Mouse (Mus musculus): ENCODE data around the gene Milr1. TPM values are rescaled to one million over a fixed set of nuclear protein-coding genes. Genes with fewer than 3 reads are reported as not detected.

Milr1 gene
- total and polyA plus RNA-seq, 2 experiments from 2014 or later, result 0.56 TPM; not detected in 1

DNA sequence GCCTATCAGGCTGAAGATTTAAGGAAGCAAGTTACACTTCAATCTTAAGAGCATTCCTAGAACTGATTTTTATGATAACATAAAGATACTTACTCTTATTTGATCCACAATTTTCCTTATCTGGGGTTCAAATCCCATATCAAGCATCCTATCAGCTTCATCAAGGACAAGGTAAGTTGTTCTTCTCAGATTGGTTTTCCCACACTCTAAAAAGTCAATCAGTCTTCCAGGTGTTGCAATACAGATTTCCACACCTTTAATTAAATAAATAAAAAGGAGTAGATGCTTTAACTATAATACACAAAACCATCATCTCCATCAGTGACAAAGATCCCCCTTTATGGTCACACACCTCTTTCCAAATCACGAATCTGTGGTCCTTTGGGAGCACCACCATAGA lies 34.0 kb downstream of the Milr1 start:
- peaks cover 34% of the 10 kb centered on the region for H3K36me3 ChIP-seq (ENCODE audit: insufficient read depth, low read length)
- no peak for DNase-seq (ENCODE audit: low spot score)

GRCm38 (mm10) chr11:106787131-106788025 lies 36.4 kb downstream of the Milr1 start:
- Histone ChIP-seq H3K4me2 (ENCODE audit: low read depth, low read length) (peak overlapping the region; percentile 71), H3K27ac (peak overlapping the region; percentile 99), H3K9ac (replicated peaks; ENCODE audit: low read length) (peak overlapping the region; percentile 98), H3K9me3 (ENCODE audit: low read length) (no peaks in the 10 kb centered on the region), H3K27me3 (ENCODE audit: insufficient read depth, low read length) (no peaks in the 10 kb centered on the region), H3K4me3 (ENCODE audit: low read length) (peak overlapping the region; percentile 95), H3K4me1 (ENCODE audit: insufficient read depth, low read length) (peaks cover 10% of the 10 kb centered on the region; the same call in 1 of the 2 replicates), H3K36me3 (ENCODE audit: insufficient read depth, low read length) (peaks cover 28% of the 10 kb centered on the region)
- DNase-seq (ENCODE audit: low spot score), result peak; percentile 94
- TF ChIP-seq CTCF (IDR thresholded peaks at IDR 0.05; ENCODE audit: low read depth), result no peak; the same call in 1 of the 2 replicates
- ATAC-seq, result peak; percentile 21; the same call in 1 of the 2 replicates
- WGBS, result under 1% methylated on average over 62 of the region's 65 CpGs

More for the DNA sequence above, 34.0 kb downstream of the Milr1 start:
- H3K27ac ChIP-seq, result no peak overlapping the region
- H3K4me1 ChIP-seq (ENCODE audit: insufficient read depth, low read length), result 0 out of 2 replicates have a peak, but pooled peaks cover 8% of the 10 kb centered on the region
- H3K9me3 ChIP-seq (ENCODE audit: low read length), result no peaks in the 10 kb centered on the region
- H3K4me3 ChIP-seq (ENCODE audit: low read length), result no peak overlapping the region
- H3K27me3 ChIP-seq (ENCODE audit: insufficient read depth, low read length), result no peaks in the 10 kb centered on the region
- no peak for TF ChIP-seq CTCF (IDR thresholded peaks at IDR 0.05; ENCODE audit: low read depth)
- ATAC-seq, result no peak
- H3K4me2 ChIP-seq (ENCODE audit: low read depth, low read length), result peak overlapping the region; percentile 71; the same call in 1 of the 2 replicates
- 60% methylated on average over 1 of the region's 1 CpGs for WGBS
- H3K9ac ChIP-seq (replicated peaks; ENCODE audit: low read length), result no peak overlapping the region

DNA sequence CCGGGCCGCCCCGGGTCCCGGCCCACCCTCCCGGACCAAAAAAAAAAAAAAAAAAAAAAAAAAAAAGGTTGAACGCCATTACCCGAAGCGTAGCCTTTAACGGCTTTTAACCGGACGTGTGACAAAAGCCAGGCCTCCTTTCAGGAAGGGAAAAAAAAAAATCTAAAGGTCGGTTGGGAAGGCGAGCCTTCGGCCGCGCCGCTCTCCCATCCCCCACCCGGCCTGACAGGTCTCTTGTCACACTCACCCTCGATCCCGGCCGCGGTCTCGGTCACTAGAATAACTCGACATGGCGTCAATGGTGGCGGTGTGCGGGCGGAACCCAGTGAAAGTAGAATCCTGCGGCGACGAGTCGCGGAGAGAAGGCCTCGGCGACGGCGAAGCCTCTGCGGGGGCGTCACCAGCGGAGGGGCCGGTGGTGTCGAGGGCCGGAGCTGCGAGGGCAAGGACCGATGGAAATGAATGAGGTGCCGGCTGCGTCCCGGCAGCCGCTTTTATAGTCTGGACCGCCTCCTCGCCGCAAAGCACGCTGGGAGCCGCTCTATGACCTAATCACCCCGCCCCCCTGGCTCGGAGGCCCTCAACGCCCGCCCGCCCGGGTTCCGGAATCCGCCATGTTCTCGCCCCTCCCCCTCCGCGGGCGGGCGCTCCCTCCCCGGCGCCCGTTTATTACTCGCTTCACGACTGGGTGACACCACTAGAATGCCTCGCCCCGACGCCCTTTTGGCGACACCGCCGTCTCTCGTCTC lies 37.2 kb downstream of the Milr1 start:
- no peak for TF ChIP-seq CTCF (IDR thresholded peaks at IDR 0.05; ENCODE audit: low read depth)
- H3K4me1 ChIP-seq (ENCODE audit: insufficient read depth, low read length), result peaks cover 10% of the 10 kb centered on the region; the same call in 1 of the 2 replicates
- ATAC-seq (peak; percentile 87), DNase-seq (ENCODE audit: low spot score) (peak; percentile 99)
- peak overlapping the region; percentile 71 for H3K4me2 ChIP-seq (ENCODE audit: low read depth, low read length)
- H3K27me3 ChIP-seq (ENCODE audit: insufficient read depth, low read length), result no peaks in the 10 kb centered on the region
- under 1% methylated on average over 72 of the region's 79 CpGs for WGBS
- peaks cover 20% of the 10 kb centered on the region for H3K36me3 ChIP-seq (ENCODE audit: insufficient read depth, low read length)
- H3K9me3 ChIP-seq (ENCODE audit: low read length), result no peaks in the 10 kb centered on the region
- H3K27ac ChIP-seq, result peak overlapping the region; percentile 99
- peak overlapping the region; percentile 98 for H3K9ac ChIP-seq (replicated peaks; ENCODE audit: low read length)
- H3K4me3 ChIP-seq (ENCODE audit: low read length), result peak overlapping the region; percentile 95

DNA sequence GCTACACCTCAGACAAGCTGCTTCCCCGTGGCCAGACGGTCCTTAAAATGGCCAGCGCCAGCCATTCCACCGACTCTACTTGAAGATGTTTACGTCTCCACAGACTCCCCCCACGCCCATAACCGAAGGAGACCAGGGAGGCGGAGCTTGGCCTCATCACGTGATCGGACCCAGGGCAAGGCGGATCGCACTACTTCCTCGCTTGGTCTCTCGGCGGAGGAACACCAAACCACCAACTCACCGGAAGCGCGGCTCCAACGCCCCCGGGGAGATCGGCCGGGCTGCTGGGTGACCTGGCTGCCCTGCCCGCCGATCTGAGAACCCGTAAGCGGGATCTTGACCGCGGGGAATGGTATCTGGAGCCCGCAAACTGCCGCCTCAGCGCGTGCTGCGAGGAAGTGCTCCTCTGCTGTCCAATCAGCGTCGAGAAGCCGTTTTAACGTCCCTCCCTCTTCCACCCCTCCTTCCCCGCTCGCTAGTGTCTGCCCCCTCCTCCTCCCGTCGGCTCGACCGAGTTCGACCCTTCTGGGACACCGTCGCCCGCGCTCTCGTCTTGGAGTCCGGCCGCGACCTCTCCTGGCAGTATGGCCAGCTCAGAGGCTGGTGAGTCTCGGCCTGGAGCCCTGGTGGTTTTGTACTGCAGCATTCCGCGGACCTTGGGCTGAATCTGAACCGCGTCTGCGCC lies 37.9 kb downstream of the Milr1 start, which contains the start of the genes Ddx5 and Cep95:
TSS of gene Ddx5 (minus strand) at position 411 of the 685 bp plus-strand sequence.
TSS of gene Cep95 (plus strand) at position 478 of the 685 bp plus-strand sequence.
- peak; percentile 93 for ATAC-seq
- H3K36me3 ChIP-seq (ENCODE audit: insufficient read depth, low read length), result peaks cover 13% of the 10 kb centered on the region

DNA sequence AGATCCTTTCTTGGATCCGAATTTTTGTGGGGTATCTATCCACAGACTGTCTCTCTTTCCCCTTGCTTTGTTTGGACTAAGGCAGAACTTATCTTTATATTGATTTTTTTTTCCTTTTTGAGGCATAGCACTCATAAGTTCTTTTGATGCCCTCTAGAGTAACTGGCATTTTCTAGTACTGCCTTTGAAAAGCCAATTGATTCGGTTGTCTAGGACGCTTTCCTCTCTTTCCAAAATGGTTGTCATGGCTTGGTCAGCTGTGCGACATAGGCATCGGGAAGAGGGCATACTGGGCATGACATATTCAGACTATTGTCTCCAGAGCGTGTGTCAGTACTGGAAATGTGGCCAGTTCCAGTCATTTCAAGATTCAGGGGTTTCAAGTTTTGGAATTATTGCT lies 38.6 kb downstream of the Milr1 start:
- peak overlapping the region; percentile 95 for H3K4me3 ChIP-seq (ENCODE audit: low read length)
- peak overlapping the region; percentile 99 for H3K27ac ChIP-seq
- WGBS, result 0% methylated on average over 6 of the region's 6 CpGs
- peak overlapping the region; percentile 71 for H3K4me2 ChIP-seq (ENCODE audit: low read depth, low read length)
- H3K27me3 ChIP-seq (ENCODE audit: insufficient read depth, low read length), result no peaks in the 10 kb centered on the region
- no peak for TF ChIP-seq CTCF (IDR thresholded peaks at IDR 0.05; ENCODE audit: low read depth)
- H3K36me3 ChIP-seq (ENCODE audit: insufficient read depth, low read length), result peaks cover 10% of the 10 kb centered on the region
- DNase-seq (ENCODE audit: low spot score) (peak; percentile 65), ATAC-seq (no peak)
- no peaks in the 10 kb centered on the region for H3K9me3 ChIP-seq (ENCODE audit: low read length)
- H3K4me1 ChIP-seq (ENCODE audit: insufficient read depth, low read length), result peaks cover 10% of the 10 kb centered on the region; the same call in 1 of the 2 replicates
- peak overlapping the region; percentile 98 for H3K9ac ChIP-seq (replicated peaks; ENCODE audit: low read length)

More for the DNA sequence above, 37.9 kb downstream of the Milr1 start, which contains the start of the genes Ddx5 and Cep95:
- Histone ChIP-seq H3K9me3 (ENCODE audit: low read length) (no peaks in the 10 kb centered on the region), H3K27ac (peak within 1 kb of the TSS; percentile 99), H3K9ac (replicated peaks; ENCODE audit: low read length) (peak within 1 kb of the TSS; percentile 98), H3K4me2 (ENCODE audit: low read depth, low read length) (peak within 1 kb of the TSS; percentile 71), H3K4me1 (ENCODE audit: insufficient read depth, low read length) (peaks cover 10% of the 10 kb centered on the region; the same call in 1 of the 2 replicates), H3K27me3 (ENCODE audit: insufficient read depth, low read length) (no peaks in the 10 kb centered on the region), H3K4me3 (ENCODE audit: low read length) (peak within 1 kb of the TSS; percentile 95)
- peak; percentile 98 for DNase-seq (ENCODE audit: low spot score)
- WGBS, result under 1% methylated on average over 58 of the region's 58 CpGs
- TF ChIP-seq CTCF (IDR thresholded peaks at IDR 0.05; ENCODE audit: low read depth), result peak; percentile 60

GRCm38 (mm10) chr11:106793846-106794245 lies 42.8 kb downstream of the Milr1 start:
- Histone ChIP-seq H3K4me3 (ENCODE audit: low read length) (no peak overlapping the region), H3K27me3 (ENCODE audit: insufficient read depth, low read length) (no peaks in the 10 kb centered on the region), H3K36me3 (ENCODE audit: insufficient read depth, low read length) (peaks cover 17% of the 10 kb centered on the region), H3K9me3 (ENCODE audit: low read length) (no peaks in the 10 kb centered on the region), H3K4me2 (ENCODE audit: low read depth, low read length) (no peak overlapping the region), H3K27ac (no peak overlapping the region), H3K4me1 (ENCODE audit: insufficient read depth, low read length) (peaks cover 4% of the 10 kb centered on the region; the same call in 1 of the 2 replicates), H3K9ac (replicated peaks; ENCODE audit: low read length) (no peak overlapping the region)
- DNase-seq (ENCODE audit: low spot score) (no peak), ATAC-seq (no peak)
- peak; percentile 23; the same call in 1 of the 2 replicates for TF ChIP-seq CTCF (IDR thresholded peaks at IDR 0.05; ENCODE audit: low read depth)
- WGBS, result 74% methylated on average over 4 of the region's 4 CpGs
